Mouse (Mus musculus) bone marrow, adult 2 months (tissue): Measurements from ENCODE around the gene Retnla. TPM values are rescaled to one million over a fixed set of nuclear protein-coding genes. Genes with fewer than 3 reads are reported as not detected.

Experiments
- H3K27ac ChIP-seq: fragments of 200-500 bp; 2 replicates; pipeline ENCODE4 v1.5.1; 2012; ENCODE audit warnings: low read depth, mild to moderate bottlenecking, control low read depth, inconsistent platforms, low read length; ENCODE audit not compliant: control insufficient read depth, poor library complexity, insufficient read depth
- H3K4me1 ChIP-seq: fragments of 200-500 bp; 2 replicates; pipeline ENCODE4 v1.6.1; 2011; ENCODE audit warnings: low read length; ENCODE audit not compliant: control insufficient read depth, insufficient read depth
- H3K4me3 ChIP-seq: fragments of 200-500 bp; replicated peaks from 2 replicates; pipeline ENCODE3; 2011; ENCODE audit warnings: mild to moderate bottlenecking, low read depth, low read length, control low read depth; ENCODE audit not compliant: control insufficient read depth
- CTCF ChIP-seq: fragments of 200-500 bp; IDR thresholded peaks from 2 replicates; pipeline ENCODE4 v1.5.1; 2011; ENCODE audit warnings: low read length, control low read depth; ENCODE audit not compliant: control insufficient read depth, insufficient read depth
- POLR2A ChIP-seq: fragments of 200-500 bp; IDR thresholded peaks from 2 replicates; pipeline ENCODE4 v1.6.1; 2011; ENCODE audit warnings: low read depth, mild to moderate bottlenecking, control low read depth, low read length, borderline replicate concordance; ENCODE audit not compliant: control insufficient read depth
- WGBS: fragments of 180-500 bp; shearing (Covaris S2); methylation state at CpG from one replicate; pipeline ENCODE4 v1.1.7; 2018; 5-methylcytosine and 5-hydroxymethylcytosine counted together
- polyA plus RNA-seq: library from polyadenylated mRNA; stranded (reverse); fragments of >200 nt; gene quantifications from 2 replicates; pipeline ENCODE4 v1.2.4, GENCODE M21; 2011; ENCODE audit warnings: low replicate concordance; ENCODE audit not compliant: missing spikeins, insufficient read depth, insufficient read length

Gene Retnla
- polyA plus RNA-seq, 1 experiment = not detected

- H3K27ac ChIP-seq = no peak overlapping the region
- TF ChIP-seq CTCF (no peak), POLR2A (no peak)
- peaks cover 1% of the 10 kb centered on the region; the same call in 1 of the 2 replicates for H3K4me1 ChIP-seq
- WGBS = 75% methylated on average over 2 of the region's 2 CpGs
- H3K4me3 ChIP-seq = no peak overlapping the region
These were observed 25.3 kb downstream of the Retnla start for GRCm38 (mm10) chr16:48867690-48868089.

GRCm38 (mm10) chr16:48868663-48869062 lies 26.3 kb downstream of the Retnla start:
- no peak for TF ChIP-seq CTCF
- TF ChIP-seq POLR2A = no peak
- Histone ChIP-seq H3K4me1 (peaks cover 1% of the 10 kb centered on the region; the same call in 1 of the 2 replicates), H3K27ac (no peak overlapping the region), H3K4me3 (no peak overlapping the region)
- WGBS = 20% methylated on average over 1 of the region's 1 CpGs

GRCm38 (mm10) chr16:48869671-48870070 lies 27.3 kb downstream of the Retnla start:
- no peak overlapping the region for H3K27ac ChIP-seq
- peaks cover 1% of the 10 kb centered on the region; the same call in 1 of the 2 replicates for H3K4me1 ChIP-seq
- TF ChIP-seq POLR2A (no peak), CTCF (no peak)
- WGBS = 72% methylated on average over 3 of the region's 3 CpGs
- no peak overlapping the region for H3K4me3 ChIP-seq

GRCm38 (mm10) chr16:48871754-48872153 lies 29.4 kb downstream of the Retnla start:
- TF ChIP-seq POLR2A (no peak), CTCF (no peak)
- Histone ChIP-seq H3K27ac (peak overlapping the region; percentile 76; the same call in 1 of the 2 replicates), H3K4me1 (peaks cover 1% of the 10 kb centered on the region; the same call in 1 of the 2 replicates), H3K4me3 (no peak overlapping the region)
- WGBS = 82% methylated on average over 1 of the region's 1 CpGs

GRCm38 (mm10) chr16:48872321-48872720 lies 30.0 kb downstream of the Retnla start, which contains the start of gene Retnlg:
Gene Retnlg (plus strand): TSS chr16:48872621.
- TF ChIP-seq CTCF (no peak), POLR2A (no peak)
- H3K4me3 ChIP-seq = peak within 1 kb of the TSS; percentile 69
- peaks cover 1% of the 10 kb centered on the region; the same call in 1 of the 2 replicates for H3K4me1 ChIP-seq
- H3K27ac ChIP-seq = peak within 1 kb of the TSS; percentile 76
- 47% methylated on average over 4 of the region's 4 CpGs for WGBS

GRCm38 (mm10) chr16:48890733-48891132 lies 48.4 kb downstream of the Retnla start:
- Histone ChIP-seq H3K27ac (no peak overlapping the region), H3K4me1 (no peaks in the 10 kb centered on the region), H3K4me3 (no peak overlapping the region)
- no peak for TF ChIP-seq CTCF
- no peak for TF ChIP-seq POLR2A
- 61% methylated on average over 2 of the region's 2 CpGs for WGBS

Other genes starting within 250 kb of the Retnla start
- gene Trat1, start 70.5 kb upstream of the Retnla start, polyA plus RNA-seq = not detected in 2 replicates
- not detected in 2 replicates for gene Retnlb, start 25.7 kb upstream of the Retnla start, polyA plus RNA-seq
- gene Retnlg, start 30.1 kb downstream of the Retnla start, polyA plus RNA-seq = 574 and 1,873 TPM in 2 replicates
- 3.4 and 3.5 TPM in 2 replicates for gene Dzip3, start 151.6 kb downstream of the Retnla start, polyA plus RNA-seq
- gene Cip2a, start 151.6 kb downstream of the Retnla start, polyA plus RNA-seq = 19.9 and 21.1 TPM in 2 replicates
- gene Myh15, start 214.9 kb downstream of the Retnla start, polyA plus RNA-seq = not detected in 2 replicates